Mouse (Mus musculus): ENCODE results near the gene Plcb4. TPM values are rescaled to one million over a fixed set of nuclear protein-coding genes. Genes with fewer than 3 reads are reported as not detected.

Plcb4 gene
- polyA plus RNA-seq, 1 experiment from 2014 or later: 33.8 TPM

DNA sequence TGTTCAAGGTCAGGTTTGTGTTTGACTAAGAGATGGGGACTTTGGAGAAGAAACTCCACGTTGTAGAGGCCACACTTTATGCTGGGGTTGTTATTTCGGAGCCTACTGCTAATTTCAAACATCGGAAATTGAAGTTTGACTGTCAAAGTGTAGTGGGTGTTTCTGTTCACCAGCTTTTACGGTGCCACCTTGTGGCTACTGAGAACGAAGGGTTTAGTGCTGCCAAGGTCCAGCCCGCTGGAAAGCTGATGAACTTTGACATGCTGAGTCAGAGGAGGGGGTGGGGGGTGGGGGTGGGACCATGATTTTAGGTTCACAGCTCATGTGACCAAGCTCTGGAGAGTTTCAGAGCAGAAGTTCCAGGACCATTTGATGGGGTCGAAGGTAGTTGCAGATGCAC, 86.3 kb downstream of the Plcb4 start:
- Histone ChIP-seq H3K4me2 (no peak overlapping the region), H3K27ac (ENCODE audit: low read depth, low read length) (no peak overlapping the region), H3K9me3 (replicated peaks; ENCODE audit: control insufficient read depth, low read length) (no peaks in the 10 kb centered on the region), H3K4me1 (ENCODE audit: control insufficient read depth, insufficient read depth, low read length) (peaks cover 20% of the 10 kb centered on the region), H3K27me3 (ENCODE audit: control insufficient read depth, insufficient read depth, low read length) (no peaks in the 10 kb centered on the region), H3K9ac (ENCODE audit: low read depth, low read length) (no peak overlapping the region), H3K36me3 (ENCODE audit: control insufficient read depth, insufficient read depth, low read length) (no peaks in the 10 kb centered on the region), H3K4me3 (ENCODE audit: low read depth, low read length) (no peak overlapping the region)
- 46% methylated on average over 7 of the region's 7 CpGs for WGBS (ENCODE audit: insufficient replicate concordance)
- no peak for ATAC-seq (replicated peaks; ENCODE audit: insufficient number of reproducible peaks, low FRiP score, low TSS enrichment)

DNA sequence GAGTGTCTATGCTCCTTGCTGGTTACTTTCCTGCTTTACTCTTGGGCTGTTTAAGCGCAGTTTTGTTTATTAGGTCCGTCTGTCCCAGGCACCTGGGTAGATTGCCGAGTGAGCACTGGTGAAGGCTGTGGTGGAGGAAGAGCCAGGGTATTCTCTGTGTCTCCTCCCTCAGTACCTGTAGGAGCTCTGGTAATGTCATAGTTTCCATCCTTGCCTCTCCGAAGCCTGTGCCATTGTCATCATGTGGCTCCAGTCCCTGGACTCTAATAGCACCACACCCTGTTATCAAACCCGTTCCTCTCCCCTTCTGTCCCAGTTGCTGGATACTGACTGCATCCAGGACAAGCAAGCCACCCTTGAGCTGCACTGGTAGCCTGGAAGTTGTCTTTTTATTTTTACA, 89.6 kb downstream of the Plcb4 start:
- H3K4me1 ChIP-seq (ENCODE audit: control insufficient read depth, insufficient read depth, low read length): peaks cover 14% of the 10 kb centered on the region
- 60% methylated on average over 5 of the region's 5 CpGs for WGBS (ENCODE audit: insufficient replicate concordance)
- no peaks in the 10 kb centered on the region for H3K36me3 ChIP-seq (ENCODE audit: control insufficient read depth, insufficient read depth, low read length)
- no peaks in the 10 kb centered on the region for H3K27me3 ChIP-seq (ENCODE audit: control insufficient read depth, insufficient read depth, low read length)
- no peak overlapping the region for H3K4me3 ChIP-seq (ENCODE audit: low read depth, low read length)
- H3K4me2 ChIP-seq: no peak overlapping the region; the same call in 1 of the 2 replicates
- ATAC-seq (replicated peaks; ENCODE audit: insufficient number of reproducible peaks, low FRiP score, low TSS enrichment): no peak
- no peak overlapping the region for H3K9ac ChIP-seq (ENCODE audit: low read depth, low read length)
- no peaks in the 10 kb centered on the region for H3K9me3 ChIP-seq (replicated peaks; ENCODE audit: control insufficient read depth, low read length)
- no peak overlapping the region for H3K27ac ChIP-seq (ENCODE audit: low read depth, low read length)

DNA sequence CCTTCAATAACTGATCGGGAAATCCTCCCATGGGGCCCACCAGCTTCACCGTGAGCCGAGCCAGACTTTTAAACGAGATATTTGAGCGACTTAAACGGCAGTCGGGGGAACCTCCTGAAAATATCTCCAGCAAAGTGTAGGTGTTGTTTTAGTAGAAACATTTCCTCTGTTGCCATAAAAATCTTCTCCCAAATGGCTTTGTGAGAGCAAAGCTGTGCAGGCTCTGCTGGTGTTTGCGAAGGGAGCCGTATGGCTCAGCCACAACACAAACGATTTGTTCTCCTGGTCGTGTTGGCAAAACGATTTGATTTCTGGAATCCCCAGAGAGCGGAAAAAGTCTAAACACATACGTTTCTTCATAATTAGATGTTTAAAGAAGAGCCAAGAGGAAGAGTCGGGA, 90.8 kb downstream of the Plcb4 start:
- 68% methylated on average over 15 of the region's 15 CpGs for WGBS (ENCODE audit: insufficient replicate concordance)
- H3K9ac ChIP-seq (ENCODE audit: low read depth, low read length): no peak overlapping the region
- no peaks in the 10 kb centered on the region for H3K9me3 ChIP-seq (replicated peaks; ENCODE audit: control insufficient read depth, low read length)
- peaks cover 14% of the 10 kb centered on the region for H3K4me1 ChIP-seq (ENCODE audit: control insufficient read depth, insufficient read depth, low read length)
- no peak overlapping the region for H3K4me2 ChIP-seq
- H3K27me3 ChIP-seq (ENCODE audit: control insufficient read depth, insufficient read depth, low read length): no peaks in the 10 kb centered on the region
- H3K4me3 ChIP-seq (ENCODE audit: low read depth, low read length): no peak overlapping the region
- H3K36me3 ChIP-seq (ENCODE audit: control insufficient read depth, insufficient read depth, low read length): no peaks in the 10 kb centered on the region
- no peak for ATAC-seq (replicated peaks; ENCODE audit: insufficient number of reproducible peaks, low FRiP score, low TSS enrichment)
- H3K27ac ChIP-seq (ENCODE audit: low read depth, low read length): no peak overlapping the region

DNA sequence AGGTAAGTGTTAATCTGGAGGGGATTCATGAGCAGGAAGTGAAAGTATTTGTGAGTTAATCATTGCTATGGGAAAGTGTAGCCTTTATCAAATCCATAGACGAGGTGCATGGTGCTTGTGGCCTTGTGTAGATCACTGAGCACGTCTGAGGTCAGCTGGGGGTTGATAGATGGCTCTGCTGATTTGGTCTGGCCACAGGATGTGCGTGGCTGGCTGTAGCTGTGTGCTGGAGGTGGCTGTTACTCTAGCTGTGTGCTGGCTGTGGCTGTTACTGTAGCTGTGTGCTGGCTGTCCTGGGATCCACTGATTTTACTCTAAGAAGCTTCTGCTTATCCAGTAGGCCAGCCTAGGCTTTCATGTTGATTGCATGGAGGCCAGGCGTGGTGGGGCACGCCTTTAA, 91.9 kb downstream of the Plcb4 start:
- Histone ChIP-seq H3K9me3 (replicated peaks; ENCODE audit: control insufficient read depth, low read length) (no peaks in the 10 kb centered on the region), H3K4me1 (ENCODE audit: control insufficient read depth, insufficient read depth, low read length) (peaks cover 11% of the 10 kb centered on the region), H3K4me2 (no peak overlapping the region), H3K4me3 (ENCODE audit: low read depth, low read length) (no peak overlapping the region), H3K27me3 (ENCODE audit: control insufficient read depth, insufficient read depth, low read length) (no peaks in the 10 kb centered on the region), H3K27ac (ENCODE audit: low read depth, low read length) (no peak overlapping the region), H3K36me3 (ENCODE audit: control insufficient read depth, insufficient read depth, low read length) (no peaks in the 10 kb centered on the region), H3K9ac (ENCODE audit: low read depth, low read length) (no peak overlapping the region)
- no peak for ATAC-seq (replicated peaks; ENCODE audit: insufficient number of reproducible peaks, low FRiP score, low TSS enrichment)
- 54% methylated on average over 5 of the region's 5 CpGs for WGBS (ENCODE audit: insufficient replicate concordance)

DNA sequence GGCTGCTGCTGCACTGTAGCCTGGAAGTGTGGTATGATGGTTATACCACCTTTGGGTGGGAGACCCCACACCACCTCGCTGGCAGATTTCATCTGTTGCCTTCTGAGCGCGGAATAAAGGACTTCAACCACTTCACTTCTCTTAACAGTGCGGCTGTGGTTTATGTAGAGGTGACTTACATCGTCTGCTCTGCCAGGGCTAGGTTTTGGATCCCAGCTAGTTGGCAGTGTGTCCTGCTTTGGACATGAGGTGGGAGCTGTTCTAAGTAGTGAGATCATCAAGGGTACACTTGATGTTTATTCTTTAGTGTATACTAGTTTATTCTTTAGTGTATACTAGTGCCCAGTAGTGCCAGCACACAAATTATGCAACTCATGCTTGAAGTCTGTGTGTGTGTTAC, 97.0 kb downstream of the Plcb4 start:
- H3K36me3 ChIP-seq (ENCODE audit: control insufficient read depth, insufficient read depth, low read length): no peaks in the 10 kb centered on the region
- H3K4me1 ChIP-seq (ENCODE audit: control insufficient read depth, insufficient read depth, low read length): peaks cover 2% of the 10 kb centered on the region; the same call in 1 of the 2 replicates
- WGBS (ENCODE audit: insufficient replicate concordance): 79% methylated on average over 5 of the region's 5 CpGs
- H3K27ac ChIP-seq (ENCODE audit: low read depth, low read length): no peak overlapping the region
- no peaks in the 10 kb centered on the region for H3K9me3 ChIP-seq (replicated peaks; ENCODE audit: control insufficient read depth, low read length)
- no peaks in the 10 kb centered on the region for H3K27me3 ChIP-seq (ENCODE audit: control insufficient read depth, insufficient read depth, low read length)
- ATAC-seq (replicated peaks; ENCODE audit: insufficient number of reproducible peaks, low FRiP score, low TSS enrichment): no peak
- H3K4me2 ChIP-seq: no peak overlapping the region
- no peak overlapping the region for H3K9ac ChIP-seq (ENCODE audit: low read depth, low read length)
- no peak overlapping the region for H3K4me3 ChIP-seq (ENCODE audit: low read depth, low read length)

DNA sequence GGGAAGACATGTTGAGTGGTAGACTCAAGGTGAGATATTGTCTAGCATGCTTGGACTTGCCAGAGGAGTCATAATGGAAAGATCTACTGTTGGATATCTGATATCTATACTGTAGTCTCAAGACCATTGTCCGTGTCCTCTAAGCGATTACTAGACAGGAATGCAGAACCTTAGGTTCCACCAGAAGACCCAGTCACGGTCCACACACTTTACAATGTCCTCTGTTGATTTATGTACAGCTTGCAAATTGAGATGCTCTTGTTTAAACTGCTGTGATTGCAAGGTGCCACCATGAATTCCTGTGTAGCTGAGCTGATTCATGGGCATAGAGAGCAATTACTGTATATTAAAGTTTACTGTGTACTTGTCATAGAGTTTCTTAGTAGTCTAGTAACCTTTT, 98.7 kb downstream of the Plcb4 start:
- ATAC-seq (replicated peaks; ENCODE audit: insufficient number of reproducible peaks, low FRiP score, low TSS enrichment): no peak
- H3K9me3 ChIP-seq (replicated peaks; ENCODE audit: control insufficient read depth, low read length): no peaks in the 10 kb centered on the region
- WGBS (ENCODE audit: insufficient replicate concordance): 85% methylated on average over 3 of the region's 3 CpGs
- no peaks in the 10 kb centered on the region for H3K36me3 ChIP-seq (ENCODE audit: control insufficient read depth, insufficient read depth, low read length)
- no peak overlapping the region for H3K4me2 ChIP-seq
- H3K27me3 ChIP-seq (ENCODE audit: control insufficient read depth, insufficient read depth, low read length): no peaks in the 10 kb centered on the region
- H3K4me1 ChIP-seq (ENCODE audit: control insufficient read depth, insufficient read depth, low read length): peaks cover 9% of the 10 kb centered on the region; the same call in 1 of the 2 replicates
- H3K9ac ChIP-seq (ENCODE audit: low read depth, low read length): no peak overlapping the region
- H3K4me3 ChIP-seq (ENCODE audit: low read depth, low read length): no peak overlapping the region
- no peak overlapping the region for H3K27ac ChIP-seq (ENCODE audit: low read depth, low read length)

DNA sequence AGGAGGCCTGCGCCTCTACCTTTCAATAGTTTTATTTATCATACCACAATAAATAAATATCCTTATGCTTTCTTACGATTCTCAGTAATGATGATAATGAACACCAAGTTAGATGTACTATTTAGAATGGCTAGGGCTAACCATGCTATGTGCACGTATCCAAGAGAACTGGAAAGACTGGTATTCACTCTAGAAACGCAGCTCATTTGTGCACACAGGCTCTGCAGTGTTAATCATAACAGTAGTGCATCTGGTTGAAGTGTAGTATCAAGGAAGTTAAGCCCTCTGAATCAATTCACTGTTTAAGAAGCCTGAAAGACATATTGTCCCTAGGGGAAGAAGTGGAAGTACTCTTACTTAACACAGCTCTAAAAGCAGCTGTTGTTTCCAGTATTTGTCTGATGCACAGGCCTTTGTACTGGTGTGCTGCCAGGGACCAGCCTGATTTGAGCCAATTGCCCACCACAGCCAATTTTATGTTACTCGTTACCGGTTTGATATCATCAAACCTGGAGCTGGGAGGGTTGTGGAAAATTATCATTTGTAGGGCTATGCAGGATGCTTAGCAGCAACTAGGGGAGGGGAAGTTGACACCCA, 100.8 kb downstream of the Plcb4 start:
- no peak overlapping the region for H3K9ac ChIP-seq (ENCODE audit: low read depth, low read length)
- no peaks in the 10 kb centered on the region for H3K36me3 ChIP-seq (ENCODE audit: control insufficient read depth, insufficient read depth, low read length)
- peaks cover 12% of the 10 kb centered on the region for H3K4me1 ChIP-seq (ENCODE audit: control insufficient read depth, insufficient read depth, low read length)
- no peak overlapping the region for H3K4me3 ChIP-seq (ENCODE audit: low read depth, low read length)
- 77% methylated on average over 6 of the region's 6 CpGs for WGBS (ENCODE audit: insufficient replicate concordance)
- no peaks in the 10 kb centered on the region for H3K27me3 ChIP-seq (ENCODE audit: control insufficient read depth, insufficient read depth, low read length)
- H3K4me2 ChIP-seq: no peak overlapping the region
- no peak overlapping the region for H3K27ac ChIP-seq (ENCODE audit: low read depth, low read length)
- no peaks in the 10 kb centered on the region for H3K9me3 ChIP-seq (replicated peaks; ENCODE audit: control insufficient read depth, low read length)
- ATAC-seq (replicated peaks; ENCODE audit: insufficient number of reproducible peaks, low FRiP score, low TSS enrichment): no peak

DNA sequence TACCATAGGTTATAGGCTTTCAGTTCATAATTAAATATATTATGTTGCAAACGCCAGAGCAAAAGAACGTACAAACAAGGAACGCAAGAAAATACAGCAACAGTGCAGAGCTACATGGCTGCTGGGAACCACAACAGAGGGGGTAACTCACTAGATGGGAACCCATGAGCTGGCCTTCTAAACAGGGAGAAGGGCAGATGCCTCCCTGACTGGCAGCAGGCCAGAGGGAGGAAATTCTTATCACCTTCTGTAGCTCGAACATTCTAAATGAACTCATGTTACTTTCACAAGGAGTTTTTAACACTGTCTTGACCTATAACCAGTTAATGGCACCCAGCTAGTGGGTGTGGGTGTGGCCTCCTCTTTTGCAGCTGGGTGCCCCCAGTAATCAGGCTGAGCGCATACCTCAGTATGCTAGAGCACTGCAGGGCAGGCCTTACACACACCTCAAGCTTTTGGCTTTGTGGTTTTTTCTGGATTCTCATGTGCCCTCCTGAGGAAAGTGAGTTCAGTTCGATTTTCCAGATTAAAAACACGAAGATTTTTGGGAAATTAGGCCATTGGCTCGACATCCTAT, 102.5 kb downstream of the Plcb4 start:
- no peak overlapping the region for H3K4me2 ChIP-seq
- WGBS (ENCODE audit: insufficient replicate concordance): 67% methylated on average over 8 of the region's 8 CpGs
- H3K27ac ChIP-seq (ENCODE audit: low read depth, low read length): no peak overlapping the region
- no peaks in the 10 kb centered on the region for H3K36me3 ChIP-seq (ENCODE audit: control insufficient read depth, insufficient read depth, low read length)
- H3K4me1 ChIP-seq (ENCODE audit: control insufficient read depth, insufficient read depth, low read length): peaks cover 15% of the 10 kb centered on the region
- ATAC-seq (replicated peaks; ENCODE audit: insufficient number of reproducible peaks, low FRiP score, low TSS enrichment): no peak; the same call in 1 of the 2 replicates
- H3K4me3 ChIP-seq (ENCODE audit: low read depth, low read length): no peak overlapping the region
- no peaks in the 10 kb centered on the region for H3K27me3 ChIP-seq (ENCODE audit: control insufficient read depth, insufficient read depth, low read length)
- H3K9me3 ChIP-seq (replicated peaks; ENCODE audit: control insufficient read depth, low read length): no peaks in the 10 kb centered on the region
- no peak overlapping the region for H3K9ac ChIP-seq (ENCODE audit: low read depth, low read length)

DNA sequence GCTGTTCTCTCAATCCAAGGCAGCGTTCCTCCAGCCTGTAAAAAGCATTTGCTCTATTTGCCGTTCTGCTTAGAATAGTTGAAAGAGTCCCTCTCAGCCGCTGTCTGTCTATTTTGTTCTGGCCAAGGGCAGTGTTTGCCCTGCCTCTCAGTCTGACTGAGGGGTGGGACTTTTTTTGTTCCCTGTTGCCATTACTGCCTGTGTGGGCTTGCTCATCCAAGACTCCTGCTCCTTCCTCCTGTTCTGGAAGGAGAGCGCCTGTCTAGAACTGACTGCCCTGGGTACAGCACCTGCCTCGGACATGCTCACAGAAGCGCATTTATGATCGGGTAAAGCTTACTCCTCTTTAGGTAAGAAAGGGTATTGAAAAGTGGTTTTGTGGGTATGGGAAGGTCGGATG, 105.9 kb downstream of the Plcb4 start:
- 55% methylated on average over 8 of the region's 8 CpGs for WGBS (ENCODE audit: insufficient replicate concordance)
- Histone ChIP-seq H3K9ac (ENCODE audit: low read depth, low read length) (no peak overlapping the region), H3K4me1 (ENCODE audit: control insufficient read depth, insufficient read depth, low read length) (peaks cover 24% of the 10 kb centered on the region), H3K9me3 (replicated peaks; ENCODE audit: control insufficient read depth, low read length) (no peaks in the 10 kb centered on the region), H3K4me3 (ENCODE audit: low read depth, low read length) (no peak overlapping the region), H3K27me3 (ENCODE audit: control insufficient read depth, insufficient read depth, low read length) (no peaks in the 10 kb centered on the region), H3K4me2 (peak overlapping the region; percentile 38), H3K36me3 (ENCODE audit: control insufficient read depth, insufficient read depth, low read length) (no peaks in the 10 kb centered on the region), H3K27ac (ENCODE audit: low read depth, low read length) (peak overlapping the region; percentile 73)
- ATAC-seq (replicated peaks; ENCODE audit: insufficient number of reproducible peaks, low FRiP score, low TSS enrichment): no peak
